Mouse (Mus musculus): ENCODE data around the gene Parg. TPM values are rescaled to one million over a fixed set of nuclear protein-coding genes. Genes with fewer than 3 reads are reported as not detected.
"Not testable (repeated sequence)": the region's sequence is repeated elsewhere in the genome, so short reads cannot be mapped to it uniquely, and the experiment has no call there.

Gene Parg
- polyA plus RNA-seq, 1 experiment from 2014 or later = 46.2 TPM

- H3K4me2 ChIP-seq = peak overlapping the region; percentile 88
- H3K27ac ChIP-seq = peak overlapping the region; percentile 86; the same call in 1 of the 2 replicates
- no peak overlapping the region for H3K9ac ChIP-seq
- no peak for ATAC-seq (replicated peaks; ENCODE audit: low FRiP score)
- no peaks in the 10 kb centered on the region for H3K36me3 ChIP-seq
- H3K9me3 ChIP-seq (replicated peaks) = no peaks in the 10 kb centered on the region
- 77% methylated on average over 8 of the region's 8 CpGs for WGBS
- no peak overlapping the region for H3K4me3 ChIP-seq (replicated peaks)
- no peaks in the 10 kb centered on the region for H3K27me3 ChIP-seq
- H3K4me1 ChIP-seq = peaks cover 43% of the 10 kb centered on the region
These were observed 37.3 kb upstream of the Parg start for GRCm38 (mm10) chr14:32164173-32165051.

- H3K4me3 ChIP-seq (replicated peaks) = peak overlapping the region; percentile 50
- peaks cover 40% of the 10 kb centered on the region for H3K4me1 ChIP-seq
- H3K27ac ChIP-seq = peak overlapping the region; percentile 86
- H3K27me3 ChIP-seq = no peaks in the 10 kb centered on the region
- H3K4me2 ChIP-seq = peak overlapping the region; percentile 88
- no peaks in the 10 kb centered on the region for H3K9me3 ChIP-seq (replicated peaks)
- H3K9ac ChIP-seq = peak overlapping the region; percentile 57
- ATAC-seq (replicated peaks; ENCODE audit: low FRiP score) = peak; percentile 88
- H3K36me3 ChIP-seq = no peaks in the 10 kb centered on the region
- under 1% methylated on average over 42 of the region's 42 CpGs for WGBS
These were observed 36.3 kb upstream of the Parg start for GRCm38 (mm10) chr14:32165278-32166061.

- no peaks in the 10 kb centered on the region for H3K9me3 ChIP-seq (replicated peaks)
- ATAC-seq (replicated peaks; ENCODE audit: low FRiP score) = no peak
- H3K4me1 ChIP-seq = peaks cover 34% of the 10 kb centered on the region
- no peak overlapping the region for H3K9ac ChIP-seq
- peak overlapping the region; percentile 88 for H3K4me2 ChIP-seq
- H3K4me3 ChIP-seq (replicated peaks) = peak overlapping the region; percentile 50
- peaks cover 3% of the 10 kb centered on the region for H3K36me3 ChIP-seq
- peak overlapping the region; percentile 86; the same call in 1 of the 2 replicates for H3K27ac ChIP-seq
- H3K27me3 ChIP-seq = no peaks in the 10 kb centered on the region
- WGBS = 71% methylated on average over 2 of the region's 2 CpGs
These were observed 35.7 kb upstream of the Parg start for GRCm38 (mm10) chr14:32166062-32166441.

- no peak overlapping the region for H3K4me2 ChIP-seq
- H3K27ac ChIP-seq = no peak overlapping the region
- ATAC-seq (replicated peaks; ENCODE audit: low FRiP score) = no peak
- no peak overlapping the region for H3K9ac ChIP-seq
- H3K36me3 ChIP-seq = peaks cover 8% of the 10 kb centered on the region
- peaks cover 26% of the 10 kb centered on the region for H3K4me1 ChIP-seq
- H3K9me3 ChIP-seq (replicated peaks) = no peaks in the 10 kb centered on the region
- peak overlapping the region; percentile 50; the same call in 1 of the 2 replicates for H3K4me3 ChIP-seq (replicated peaks)
- no peaks in the 10 kb centered on the region for H3K27me3 ChIP-seq
- 63% methylated on average over 1 of the region's 1 CpGs for WGBS
These were observed 34.9 kb upstream of the Parg start for GRCm38 (mm10) chr14:32166840-32167239.

GRCm38 (mm10) chr14:32167326-32167725 is 34.4 kb upstream of the Parg start:
- Histone ChIP-seq H3K4me1 (peaks cover 24% of the 10 kb centered on the region), H3K27me3 (no peaks in the 10 kb centered on the region), H3K36me3 (peaks cover 12% of the 10 kb centered on the region), H3K9ac (no peak overlapping the region), H3K27ac (no peak overlapping the region), H3K4me3 (replicated peaks) (peak overlapping the region; percentile 50; the same call in 1 of the 2 replicates), H3K4me2 (no peak overlapping the region), H3K9me3 (replicated peaks) (no peaks in the 10 kb centered on the region)
- no peak for ATAC-seq (replicated peaks; ENCODE audit: low FRiP score)
- 82% methylated on average over 5 of the region's 5 CpGs for WGBS

GRCm38 (mm10) chr14:32168653-32169231 is 33.0 kb upstream of the Parg start:
- Histone ChIP-seq H3K4me1 (peaks cover 22% of the 10 kb centered on the region), H3K36me3 (peaks cover 26% of the 10 kb centered on the region), H3K27ac (no peak overlapping the region), H3K27me3 (no peaks in the 10 kb centered on the region), H3K4me2 (no peak overlapping the region), H3K4me3 (replicated peaks) (no peak overlapping the region), H3K9ac (no peak overlapping the region), H3K9me3 (replicated peaks) (no peaks in the 10 kb centered on the region)
- 81% methylated on average over 3 of the region's 3 CpGs for WGBS
- ATAC-seq (replicated peaks; ENCODE audit: low FRiP score) = no peak

- no peak for ATAC-seq (replicated peaks; ENCODE audit: low FRiP score)
- Histone ChIP-seq H3K9ac (no peak overlapping the region), H3K4me2 (no peak overlapping the region), H3K4me3 (replicated peaks) (no peak overlapping the region), H3K36me3 (peaks cover 35% of the 10 kb centered on the region), H3K9me3 (replicated peaks) (no peaks in the 10 kb centered on the region), H3K27ac (0 out of 2 replicates have a peak overlapping the region, but pooled peaks have one; percentile 13), H3K4me1 (peaks cover 16% of the 10 kb centered on the region), H3K27me3 (no peaks in the 10 kb centered on the region)
- whole genome bisulfite sequencing = 80% methylated on average over 4 of the region's 4 CpGs
These were observed 31.6 kb upstream of the Parg start for GRCm38 (mm10) chr14:32170137-32170536.

- no peak overlapping the region for H3K9ac ChIP-seq
- H3K27me3 ChIP-seq = no peaks in the 10 kb centered on the region
- H3K4me3 ChIP-seq (replicated peaks) = no peak overlapping the region
- peaks cover 58% of the 10 kb centered on the region for H3K36me3 ChIP-seq
- no peak for ATAC-seq (replicated peaks; ENCODE audit: low FRiP score)
- 93% methylated on average over 2 of the region's 2 CpGs for WGBS
- no peaks in the 10 kb centered on the region for H3K4me1 ChIP-seq
- H3K9me3 ChIP-seq (replicated peaks) = no peaks in the 10 kb centered on the region
- no peak overlapping the region for H3K4me2 ChIP-seq
- H3K27ac ChIP-seq = no peak overlapping the region
These were observed 26.4 kb upstream of the Parg start for GRCm38 (mm10) chr14:32175310-32175709.

GRCm38 (mm10) chr14:32176590-32176989 is 25.2 kb upstream of the Parg start:
- H3K4me2 ChIP-seq; H3K4me3 ChIP-seq (replicated peaks); H3K4me1 ChIP-seq; H3K9ac ChIP-seq; H3K27ac ChIP-seq; ATAC-seq (replicated peaks; ENCODE audit: low FRiP score); H3K9me3 ChIP-seq (replicated peaks); H3K27me3 ChIP-seq: not testable (repeated sequence)
- peaks cover 64% of the 10 kb centered on the region for H3K36me3 ChIP-seq
- 90% methylated on average over 5 of the region's 5 CpGs for WGBS

GRCm38 (mm10) chr14:32179393-32180195 is 22.2 kb upstream of the Parg start:
- Histone ChIP-seq H3K27me3 (no peaks in the 10 kb centered on the region), H3K4me3 (replicated peaks) (no peak overlapping the region), H3K4me1 (no peaks in the 10 kb centered on the region), H3K27ac (no peak overlapping the region), H3K9me3 (replicated peaks) (no peaks in the 10 kb centered on the region), H3K9ac (no peak overlapping the region), H3K4me2 (no peak overlapping the region), H3K36me3 (peaks cover 66% of the 10 kb centered on the region)
- no peak for ATAC-seq (replicated peaks; ENCODE audit: low FRiP score)
- WGBS = 85% methylated on average over 10 of the region's 10 CpGs

GRCm38 (mm10) chr14:32180861-32181260 is 20.9 kb upstream of the Parg start:
- peaks cover 69% of the 10 kb centered on the region for H3K36me3 ChIP-seq
- ATAC-seq (replicated peaks; ENCODE audit: low FRiP score) = no peak
- H3K4me1 ChIP-seq = no peaks in the 10 kb centered on the region
- no peak overlapping the region for H3K4me3 ChIP-seq (replicated peaks)
- H3K27me3 ChIP-seq = no peaks in the 10 kb centered on the region
- 86% methylated on average over 6 of the region's 6 CpGs for WGBS
- H3K9ac ChIP-seq = no peak overlapping the region
- no peak overlapping the region for H3K4me2 ChIP-seq
- H3K9me3 ChIP-seq (replicated peaks) = no peaks in the 10 kb centered on the region
- no peak overlapping the region for H3K27ac ChIP-seq
